Mouse (Mus musculus) gastrocnemius, adult 2 months (tissue): ENCODE data around the gene Phf23. TPM values are rescaled to one million over a fixed set of nuclear protein-coding genes. Genes with fewer than 3 reads are reported as not detected.

ENCODE experiments used
- DNase-seq: peaks from one replicate; pipeline ENCODE4 v3.0.0; 2022
- H3K27ac ChIP-seq: fragments of 200-600 bp; 2 replicates; pipeline ENCODE4 v1.8.1; 2022; ENCODE audit warnings: mild to moderate bottlenecking
- H3K4me3 ChIP-seq: fragments of 200-600 bp; 2 replicates; pipeline ENCODE4 v1.8.1; 2022; ENCODE audit warnings: mild to moderate bottlenecking, moderate library complexity
- CTCF ChIP-seq: fragments of 200-600 bp; IDR thresholded peaks from 2 replicates; pipeline ENCODE4 v1.8.1; 2022; ENCODE audit warnings: antibody characterized with exemption, mild to moderate bottlenecking, moderate library complexity
- intact Hi-C: fragments of 180-260 bp; cut with DNase I; formaldehyde crosslinking; loops from one replicate; pipeline ENCODE4 v1.15.1; 2025
- total RNA-seq, 2 experiments: library from RNA; stranded (reverse); gene quantifications; 2 replicates each; pipeline ENCODE4 v1.2.3; 2021

The Phf23 gene
- total RNA-seq, 2 experiments from 2014 or later, result 19.2 to 21.8 TPM

DNA sequence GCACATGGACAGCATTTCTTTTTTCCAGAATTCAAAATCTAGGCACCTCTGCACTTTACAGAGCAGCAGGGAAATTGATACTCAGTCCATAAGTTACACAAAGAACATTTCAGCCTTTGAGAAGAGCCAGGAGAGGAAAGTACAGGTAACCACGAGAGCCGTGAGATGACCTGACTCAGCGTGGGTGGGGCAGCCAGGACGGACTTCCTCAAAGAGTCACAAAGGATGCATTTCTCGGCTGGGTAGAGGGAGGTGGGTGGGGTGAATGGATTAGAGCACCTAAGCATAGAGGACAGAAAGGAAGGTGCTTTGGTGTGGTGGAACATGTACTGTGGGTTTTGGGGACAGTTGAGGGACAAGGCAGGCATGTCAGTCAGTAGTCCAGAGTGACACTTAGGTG is 33.7 kb upstream of the Phf23 start:
- intact Hi-C loops, result no loop called here
- DNase-seq, result no peak
- Histone ChIP-seq H3K4me3 (no peak overlapping the region), H3K27ac (no peak overlapping the region)
- no peak for TF ChIP-seq CTCF

DNA sequence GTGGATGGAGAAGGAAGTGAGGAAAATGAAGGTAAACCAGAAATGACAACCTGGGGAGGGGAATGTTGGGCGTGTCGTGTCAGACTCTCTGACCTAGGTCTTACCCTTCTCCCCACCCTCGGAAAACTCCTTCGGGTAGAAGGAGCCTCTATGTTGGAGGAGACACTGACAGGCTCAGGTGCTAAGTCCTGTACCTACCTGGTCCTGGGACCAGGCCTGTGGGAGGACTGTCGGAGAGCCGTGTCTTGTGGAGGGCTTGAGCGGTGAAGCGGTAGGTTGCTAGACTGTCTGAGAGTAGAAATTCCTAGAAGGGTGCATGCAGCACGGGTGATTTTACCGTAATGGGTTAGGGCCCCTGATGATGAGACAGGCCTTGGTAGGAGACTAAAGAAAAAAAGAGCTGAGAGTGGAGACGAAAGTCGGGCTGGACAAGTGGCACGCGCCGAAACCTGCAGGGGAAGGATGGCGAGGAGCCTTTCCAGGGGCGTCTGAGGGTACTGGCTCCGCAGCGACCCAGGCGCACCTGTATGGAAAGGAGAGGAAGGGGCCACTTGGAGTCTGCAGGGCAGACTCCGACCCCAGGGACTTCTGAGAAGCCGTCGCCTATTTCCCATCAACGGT is 30.8 kb upstream of the Phf23 start, which contains the start of gene Cldn7:
Gene Cldn7 (plus strand): TSS at position 130 of the 621 bp plus-strand sequence.
- TF ChIP-seq CTCF, result no peak
- intact Hi-C loops, result no loop called here
- DNase-seq, result no peak
- H3K27ac ChIP-seq, result no peak within 1 kb of the TSS
- peak within 1 kb of the TSS; percentile 40 for H3K4me3 ChIP-seq

GRCm38 (mm10) chr11:69965271-69966005 is 30.1 kb upstream of the Phf23 start:
- Histone ChIP-seq H3K4me3 (peak overlapping the region; percentile 40), H3K27ac (no peak overlapping the region)
- intact Hi-C loops, result no loop called here
- DNase-seq, result no peak
- no peak for TF ChIP-seq CTCF

DNA sequence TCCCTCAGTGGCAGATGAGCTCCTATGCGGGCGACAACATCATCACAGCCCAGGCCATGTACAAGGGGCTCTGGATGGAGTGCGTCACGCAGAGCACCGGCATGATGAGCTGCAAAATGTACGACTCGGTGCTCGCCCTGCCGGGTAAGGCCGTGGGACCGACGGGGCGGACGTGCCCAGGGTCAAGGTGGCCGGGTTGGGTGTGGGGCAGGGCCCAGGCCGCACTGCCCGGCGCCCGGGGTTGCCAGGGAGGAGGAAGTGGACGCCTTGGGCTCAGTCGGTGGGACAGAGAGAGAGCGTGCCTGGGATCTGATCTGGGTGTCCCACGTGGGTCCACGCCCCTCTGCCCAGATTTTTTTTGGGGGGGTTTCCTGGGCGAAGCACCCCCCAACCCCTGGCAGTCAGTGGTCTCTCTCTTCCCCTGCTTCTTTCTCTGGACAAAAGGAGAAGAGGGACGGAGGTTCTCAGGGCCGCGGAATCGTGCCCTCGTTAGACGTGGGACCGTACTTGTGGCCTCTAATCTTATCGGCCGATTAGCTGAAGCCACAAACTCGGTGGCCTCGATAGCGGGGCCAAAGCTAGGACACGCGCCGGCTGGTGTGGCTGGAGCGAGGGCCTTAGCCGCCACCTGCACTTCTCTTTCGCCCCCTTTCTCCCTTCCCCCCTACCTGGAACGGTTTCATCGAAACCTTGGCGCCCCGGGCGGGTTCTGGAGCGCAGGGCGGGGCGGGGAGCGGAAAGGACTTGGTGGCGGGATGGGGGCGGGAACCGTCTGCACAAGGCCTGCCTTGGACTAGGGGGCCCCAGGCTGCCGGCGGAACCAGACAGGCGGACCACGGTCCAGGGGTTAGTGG is 29.3 kb upstream of the Phf23 start:
- DNase-seq, result peak; percentile 53
- no peak overlapping the region for H3K27ac ChIP-seq
- no peak for TF ChIP-seq CTCF
- peak overlapping the region; percentile 71 for H3K4me3 ChIP-seq
- intact Hi-C loops, result no loop called here

DNA sequence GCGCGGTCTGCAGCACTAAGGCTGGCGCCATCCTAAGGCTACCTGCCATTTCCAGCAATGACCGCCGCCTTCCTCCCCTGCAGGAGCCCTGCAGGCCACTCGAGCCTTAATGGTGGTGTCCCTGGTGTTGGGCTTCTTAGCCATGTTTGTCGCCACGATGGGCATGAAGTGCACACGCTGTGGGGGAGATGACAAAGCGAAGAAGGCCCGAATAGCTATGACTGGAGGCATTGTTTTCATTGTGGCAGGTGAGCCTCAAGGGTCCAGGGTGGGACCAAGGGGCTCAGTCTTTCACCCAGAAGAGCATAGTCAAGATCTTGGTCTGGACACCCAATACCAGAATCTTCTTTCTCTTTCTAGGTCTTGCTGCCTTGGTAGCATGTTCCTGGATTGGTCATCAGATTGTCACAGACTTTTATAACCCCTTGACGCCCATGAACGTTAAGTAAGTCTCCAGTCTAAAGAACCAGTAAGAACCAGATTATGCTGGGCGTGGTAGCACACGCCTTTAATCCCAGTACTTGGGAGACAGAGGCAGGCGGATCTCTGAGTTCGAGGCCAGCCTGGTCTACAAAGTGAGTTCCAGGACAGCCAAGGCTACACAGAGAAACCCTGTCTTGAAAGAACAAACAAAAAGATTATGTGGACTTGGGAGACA is 28.6 kb upstream of the Phf23 start:
- no peak for TF ChIP-seq CTCF
- intact Hi-C loops, result no loop called here
- no peak overlapping the region for H3K27ac ChIP-seq
- no peak for DNase-seq
- H3K4me3 ChIP-seq, result peak overlapping the region; percentile 71

GRCm38 (mm10) chr11:69968793-69969192 is 26.8 kb upstream of the Phf23 start:
- TF ChIP-seq CTCF, result no peak
- DNase-seq, result no peak
- intact Hi-C loops, result no loop called here
- H3K27ac ChIP-seq, result no peak overlapping the region
- no peak overlapping the region for H3K4me3 ChIP-seq

GRCm38 (mm10) chr11:69970222-69970621 is 25.4 kb upstream of the Phf23 start:
- Histone ChIP-seq H3K27ac (no peak overlapping the region), H3K4me3 (no peak overlapping the region)
- DNase-seq, result no peak
- no peak for TF ChIP-seq CTCF
- intact Hi-C loops, result no loop called here

DNA sequence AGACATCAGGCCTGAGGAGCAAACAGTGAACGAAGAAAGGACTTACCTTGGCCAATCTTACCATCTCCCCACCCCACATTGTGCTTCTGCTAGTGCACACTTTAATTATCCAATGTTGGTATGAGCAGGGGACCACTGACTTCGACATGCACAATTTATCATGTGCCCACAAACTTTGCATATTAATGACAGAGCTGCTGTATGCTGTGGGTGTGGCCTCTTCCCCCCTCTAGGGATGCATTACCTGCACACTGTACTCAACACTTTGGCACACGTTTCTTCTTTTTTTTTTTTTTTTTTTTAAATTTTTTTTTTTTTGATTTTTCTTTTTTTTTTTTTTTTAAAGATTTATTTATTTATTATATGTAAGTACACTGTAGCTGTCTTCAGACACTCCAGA is 24.8 kb upstream of the Phf23 start:
- TF ChIP-seq CTCF, result no peak
- no peak overlapping the region for H3K4me3 ChIP-seq

GRCm38 (mm10) chr11:69974907-69975306 is 20.7 kb upstream of the Phf23 start:
- TF ChIP-seq CTCF, result no peak
- DNase-seq, result no peak
- Histone ChIP-seq H3K4me3 (no peak overlapping the region), H3K27ac (no peak overlapping the region)
- intact Hi-C loops, result no loop called here

More for the DNA sequence above, 24.8 kb upstream of the Phf23 start:
- intact Hi-C loops, result no loop called here
- H3K27ac ChIP-seq, result no peak overlapping the region
- no peak for DNase-seq

DNA sequence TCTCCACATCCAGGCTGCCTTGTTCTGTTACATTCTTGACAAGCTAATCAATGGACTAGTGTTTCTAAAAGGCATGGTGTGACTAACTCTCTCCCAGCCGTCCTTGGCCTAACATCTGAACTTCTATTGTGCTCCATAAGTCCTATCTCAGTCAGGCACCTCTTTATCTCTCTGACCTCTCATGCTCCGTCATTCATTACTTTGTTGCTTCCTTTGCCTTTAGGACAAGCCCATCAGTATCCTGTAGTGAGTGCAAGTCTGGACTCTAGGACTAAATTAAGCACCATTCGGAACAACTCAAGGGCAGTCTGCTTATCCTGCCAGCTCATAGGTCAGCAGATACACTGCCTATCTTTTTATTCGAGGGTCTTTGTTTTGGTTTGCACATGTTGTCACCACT is 19.3 kb upstream of the Phf23 start:
- TF ChIP-seq CTCF, result no peak
- Histone ChIP-seq H3K4me3 (no peak overlapping the region), H3K27ac (no peak overlapping the region)
- no peak for DNase-seq
- intact Hi-C loops, result no loop called here

GRCm38 (mm10) chr11:69979827-69980195 is 15.8 kb upstream of the Phf23 start:
- H3K4me3 ChIP-seq, result peak overlapping the region; percentile 92
- intact Hi-C loops, result loop anchor here (2.0 kb wide), 1 partner anchor 29 kb away; no protein-coding TSS in a partner anchor
- DNase-seq, result no peak
- TF ChIP-seq CTCF, result no peak
- H3K27ac ChIP-seq, result peak overlapping the region; percentile 99
